Mouse (Mus musculus) cerebral cortex, adult 2 months (tissue): ENCODE data around the gene Hcn2.

Experiments
- WGBS: fragments of 180-500 bp; shearing (Covaris S2); methylation state at CpG from one replicate; pipeline ENCODE4 v1.1.7; 2018; 5-methylcytosine and 5-hydroxymethylcytosine counted together

The Hcn2 gene

GRCm38 (mm10) chr10:79708668-79709067 is 7.8 kb upstream of the Hcn2 start:
- WGBS = 66% methylated on average over 21 of the region's 21 CpGs

GRCm38 (mm10) chr10:79709307-79709706 is 7.1 kb upstream of the Hcn2 start:
- WGBS = 57% methylated on average over 7 of the region's 7 CpGs

- WGBS = 72% methylated on average over 1 of the region's 1 CpGs
These were observed 4.4 kb upstream of the Hcn2 start for GRCm38 (mm10) chr10:79712029-79712428.

GRCm38 (mm10) chr10:79712499-79713126 is 3.8 kb upstream of the Hcn2 start:
- 9% methylated on average over 4 of the region's 6 CpGs for WGBS

GRCm38 (mm10) chr10:79713163-79713562 is 3.3 kb upstream of the Hcn2 start:
- 5% methylated on average over 1 of the region's 1 CpGs for WGBS

GRCm38 (mm10) chr10:79714996-79715395 is 1.4 kb upstream of the Hcn2 start:
- 43% methylated on average over 4 of the region's 4 CpGs for WGBS

GRCm38 (mm10) chr10:79716988-79717355 is 538 bp downstream of the Hcn2 start:
- under 1% methylated on average over 44 of the region's 44 CpGs for WGBS

GRCm38 (mm10) chr10:79717640-79718357 is 1.4 kb downstream of the Hcn2 start:
- WGBS = 2% methylated on average over 43 of the region's 43 CpGs

- 64% methylated on average over 5 of the region's 5 CpGs for WGBS
These were observed 4.7 kb downstream of the Hcn2 start for GRCm38 (mm10) chr10:79721089-79721488.

- WGBS = 18% methylated on average over 6 of the region's 6 CpGs
These were observed 6.6 kb downstream of the Hcn2 start for GRCm38 (mm10) chr10:79723047-79723446.

- 74% methylated on average over 7 of the region's 7 CpGs for WGBS
These were observed 7.3 kb downstream of the Hcn2 start for GRCm38 (mm10) chr10:79723692-79724091.

- WGBS = 39% methylated on average over 11 of the region's 11 CpGs
These were observed 9.7 kb downstream of the Hcn2 start for GRCm38 (mm10) chr10:79726090-79726489.

GRCm38 (mm10) chr10:79728323-79729249 is 12.2 kb downstream of the Hcn2 start:
- 40% methylated on average over 28 of the region's 28 CpGs for WGBS

- 34% methylated on average over 13 of the region's 13 CpGs for WGBS
These were observed 13.0 kb downstream of the Hcn2 start for GRCm38 (mm10) chr10:79729357-79729965.

GRCm38 (mm10) chr10:79732500-79732899 is 16.1 kb downstream of the Hcn2 start:
- WGBS = 100% methylated on average over 1 of the region's 1 CpGs

GRCm38 (mm10) chr10:79733847-79734246 is 17.4 kb downstream of the Hcn2 start:
- 95% methylated on average over 15 of the region's 15 CpGs for WGBS

GRCm38 (mm10) chr10:79735361-79735760 is 18.9 kb downstream of the Hcn2 start:
- WGBS = 52% methylated on average over 52 of the region's 52 CpGs

GRCm38 (mm10) chr10:79736706-79737105 is 20.3 kb downstream of the Hcn2 start:
- 75% methylated on average over 14 of the region's 14 CpGs for whole genome bisulfite sequencing

GRCm38 (mm10) chr10:79738259-79738658 is 21.8 kb downstream of the Hcn2 start:
- 86% methylated on average over 10 of the region's 10 CpGs for WGBS

- 97% methylated on average over 28 of the region's 28 CpGs for WGBS
These were observed 22.8 kb downstream of the Hcn2 start for GRCm38 (mm10) chr10:79739234-79739633.

- WGBS = 72% methylated on average over 11 of the region's 11 CpGs
These were observed 24.4 kb downstream of the Hcn2 start for GRCm38 (mm10) chr10:79740863-79741262.

GRCm38 (mm10) chr10:79743161-79743560 is 26.7 kb downstream of the Hcn2 start:
- 84% methylated on average over 11 of the region's 11 CpGs for WGBS
